Mouse (Mus musculus) adrenal gland, postnatal 14 days (tissue): ENCODE results near the gene Zfp12. TPM values are rescaled to one million over a fixed set of nuclear protein-coding genes. Genes with fewer than 3 reads are reported as not detected.
"Not testable (repeated sequence)": the region's sequence is repeated elsewhere in the genome, so short reads cannot be mapped to it uniquely, and the experiment has no call there.

Source experiments
- DNase-seq: peaks from one replicate; pipeline ENCODE4 v3.0.0; 2021; ENCODE audit warnings: mixed read lengths
- long read RNA-seq, 2 experiments: library from polyadenylated mRNA; stranded (forward); transcript quantifications; one replicate each; pipeline ENCODE4 v2.0.0; 2021
- total RNA-seq: library from RNA; stranded (reverse); gene quantifications from 2 replicates; pipeline ENCODE4 v1.2.3, GENCODE M21; 2021

Zfp12 gene
- 19.7 and 22.0 TPM in 2 replicates for total RNA-seq
- long read RNA-seq, experiment 1, full-length matches to known transcripts, result 9 of 13 reads
- long read RNA-seq, experiment 1, partial matches to known transcripts, result 0 of 13 reads
- long read RNA-seq, experiment 1, other reads (novel, unspliced or antisense), result 4 of 13 reads
- long read RNA-seq, experiment 2, full-length matches to known transcripts, result 7 of 8 reads
- long read RNA-seq, experiment 2, partial matches to known transcripts, result 0 of 8 reads
- long read RNA-seq, experiment 2, other reads (novel, unspliced or antisense), result 1 of 8 reads

DNA sequence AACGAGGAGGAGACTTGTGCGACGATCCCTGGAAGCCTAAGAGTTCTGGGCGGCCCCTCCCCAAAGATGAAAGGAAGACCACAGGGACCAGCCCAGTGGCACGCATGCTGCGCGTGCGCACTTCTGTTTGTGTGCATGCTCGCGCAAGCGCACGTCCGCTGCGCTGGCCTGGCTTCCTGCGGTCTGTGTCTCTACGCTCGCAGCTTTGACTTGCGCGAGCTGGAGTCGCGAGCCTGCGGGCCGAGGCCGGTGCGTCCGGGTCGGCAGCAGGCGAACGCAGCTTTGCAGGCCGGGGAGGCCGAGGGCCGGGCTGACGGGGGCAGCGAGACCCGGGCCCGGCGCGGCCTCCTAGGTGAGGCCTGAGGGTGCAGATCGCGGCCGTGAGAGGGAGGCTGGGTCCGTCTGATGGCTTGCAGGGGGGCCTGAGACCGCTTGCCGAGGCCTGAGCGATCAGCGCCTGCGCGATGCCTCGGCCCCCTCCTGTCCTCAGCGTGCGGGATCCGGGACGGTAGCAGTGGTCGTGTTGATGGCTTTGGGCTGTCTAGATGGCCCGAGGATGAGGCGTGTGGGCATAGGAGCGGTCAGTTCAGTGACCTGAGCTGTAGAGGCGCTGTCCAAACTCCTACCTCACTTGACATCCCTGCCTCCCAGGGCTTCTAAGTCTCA lies at the start of gene Zfp12:
Zfp12 (plus strand) TSS at position 136 of the 666 bp plus-strand sequence.
- DNase-seq, result peak; percentile 95

DNA sequence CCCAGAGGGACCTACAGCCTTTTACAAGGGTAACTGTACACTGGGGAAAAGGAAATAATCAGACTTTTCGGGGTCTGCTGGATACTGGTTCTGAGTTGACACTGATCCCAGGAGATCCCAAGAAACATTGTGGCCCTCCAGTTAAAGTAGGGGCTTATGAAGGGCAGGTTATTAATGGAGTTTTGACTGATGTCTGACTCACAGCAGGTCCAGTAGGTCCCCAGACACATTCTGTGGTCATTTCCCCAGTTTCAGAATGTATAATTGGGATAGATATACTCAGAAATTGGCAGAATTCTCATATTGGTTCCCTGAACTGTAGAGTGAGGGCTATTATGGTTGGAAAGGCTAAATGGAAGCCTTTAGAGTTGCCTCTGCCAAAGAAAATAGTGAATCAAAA lies 46.9 kb upstream of the Zfp12 start:
- DNase-seq, result not testable (repeated sequence)

DNA sequence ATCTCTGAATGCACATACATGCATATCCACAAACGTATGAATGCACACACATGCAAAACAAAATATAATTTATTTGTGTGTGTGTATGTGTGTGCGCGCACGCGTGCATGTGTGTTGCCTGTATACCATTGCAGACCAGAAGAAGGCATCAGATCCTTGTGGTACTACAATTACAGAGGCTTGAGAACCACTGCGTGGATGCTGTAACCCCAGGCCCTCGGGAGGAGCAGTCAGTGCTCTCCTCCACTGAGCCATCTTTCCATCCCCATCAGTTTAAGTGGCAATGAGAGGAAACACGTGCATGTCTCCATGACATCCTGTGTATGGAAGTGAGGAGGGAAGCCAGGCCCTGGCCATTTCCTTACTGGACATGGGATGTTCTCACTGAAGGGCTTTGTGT lies 42.2 kb upstream of the Zfp12 start:
- no peak for DNase-seq

DNA sequence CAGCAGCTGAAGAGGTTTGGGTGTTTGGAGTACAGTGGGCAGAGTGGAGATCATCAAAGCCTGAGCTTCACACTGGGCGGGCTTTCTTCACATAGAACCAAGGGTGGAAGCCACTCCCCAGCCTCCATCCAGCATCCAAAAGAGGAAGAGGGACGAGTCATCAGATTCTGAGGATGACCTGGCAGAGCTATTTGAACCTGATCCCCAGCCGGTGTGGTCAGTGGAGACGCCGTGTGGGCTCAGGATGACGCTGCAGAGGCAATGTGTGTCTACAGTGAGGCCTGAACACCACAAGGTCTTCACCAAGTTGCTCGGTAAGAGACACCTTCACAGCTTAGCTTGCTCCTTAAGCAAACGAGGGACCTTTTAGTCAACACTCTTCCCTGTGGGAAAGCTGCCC lies 40.2 kb upstream of the Zfp12 start:
- not testable (repeated sequence) for DNase-seq

DNA sequence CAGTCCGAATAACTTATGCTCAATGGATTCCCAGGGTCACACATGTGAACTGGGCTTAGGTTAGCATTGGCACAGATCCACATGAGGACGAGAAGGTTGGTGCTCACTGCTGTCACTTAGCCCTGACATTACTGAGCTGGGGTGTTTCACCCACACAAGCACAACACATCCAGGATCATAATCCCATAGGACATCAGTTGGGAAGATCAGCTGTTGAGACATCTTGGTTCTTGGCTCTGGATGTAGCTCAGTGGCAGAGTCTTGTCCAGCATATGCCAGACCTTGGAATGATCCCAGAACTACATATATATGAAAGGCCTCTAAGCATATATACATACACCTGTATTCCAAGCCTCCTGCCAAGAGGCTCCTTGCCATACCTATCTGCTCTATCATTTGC lies 39.8 kb upstream of the Zfp12 start:
- DNase-seq, result no peak

DNA sequence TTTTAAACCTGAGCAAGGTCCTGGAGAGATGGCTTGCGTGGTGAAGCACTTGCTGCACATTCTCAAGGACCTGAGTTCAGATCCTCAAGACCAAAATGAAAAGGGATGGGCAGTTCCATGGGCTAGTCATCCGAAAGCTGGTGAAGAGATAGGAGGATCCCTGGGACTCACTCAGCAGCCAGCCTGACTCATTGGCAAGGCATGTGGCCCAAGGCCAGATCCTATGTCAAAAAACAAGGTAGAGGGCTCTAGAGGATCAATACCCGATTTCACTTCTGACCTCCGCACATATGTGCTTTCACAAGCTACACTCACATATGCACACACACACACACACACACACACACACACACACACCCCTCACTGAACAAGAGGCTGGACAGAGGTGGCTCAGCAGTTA lies 38.5 kb upstream of the Zfp12 start:
- peak; percentile 25 for DNase-seq

DNA sequence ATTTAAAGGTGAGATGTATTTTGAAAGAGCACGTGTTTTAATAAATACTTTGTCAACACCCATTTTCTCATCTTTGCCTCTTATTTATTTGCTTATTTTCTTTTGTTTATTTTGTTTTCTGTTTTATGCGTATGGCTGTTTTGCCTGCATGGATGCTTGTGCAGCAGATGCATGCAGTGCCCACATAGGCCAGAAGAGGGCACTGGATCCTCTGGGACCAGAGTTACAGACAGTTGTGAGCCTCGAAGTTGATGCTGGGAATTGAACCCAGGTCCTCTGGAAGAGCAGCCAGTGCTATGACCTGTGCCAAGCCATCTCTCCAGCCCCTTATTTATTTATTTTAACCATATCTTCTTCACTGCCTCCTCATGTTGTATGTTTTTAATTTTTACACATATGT lies 29.9 kb upstream of the Zfp12 start:
- DNase-seq, result no peak

DNA sequence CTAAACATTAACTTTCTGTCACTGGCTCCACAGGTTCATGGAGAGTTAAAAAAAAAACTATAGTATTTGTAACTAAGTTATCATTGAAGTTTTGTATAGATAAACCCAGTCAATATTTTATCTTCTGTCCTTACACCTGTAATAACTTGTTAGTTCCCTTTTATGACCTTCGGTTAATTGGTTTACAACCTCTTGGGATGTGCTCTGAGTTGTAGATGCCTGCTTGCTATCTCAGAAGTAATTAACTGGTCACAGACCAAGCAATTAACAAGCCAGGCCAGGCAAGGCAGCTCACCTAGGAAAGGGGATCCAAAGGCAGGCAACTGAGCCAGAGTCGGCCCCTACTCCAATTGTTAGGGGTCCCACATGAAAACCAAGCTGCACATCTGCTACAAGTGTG lies 21.1 kb upstream of the Zfp12 start:
- no peak for DNase-seq

DNA sequence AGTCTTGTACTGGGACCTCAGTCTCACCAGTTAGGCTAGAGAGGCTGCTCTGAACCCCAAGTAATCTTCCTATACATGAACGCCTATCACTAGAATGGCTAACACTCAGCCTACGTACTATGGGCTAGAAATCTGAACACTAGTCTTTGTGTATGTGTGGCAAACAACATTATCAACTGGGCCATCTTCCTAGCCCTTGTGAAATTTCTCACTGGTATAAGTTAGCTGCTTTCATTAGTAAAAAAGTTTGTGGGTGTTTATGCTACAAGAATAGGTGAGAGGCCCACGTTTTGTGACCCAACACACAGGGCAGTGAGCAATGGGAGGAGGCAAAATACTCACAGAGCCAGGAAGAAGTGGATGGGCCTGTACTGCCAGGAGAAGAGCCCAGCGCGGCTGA lies 14.0 kb upstream of the Zfp12 start:
- no peak for DNase-seq

DNA sequence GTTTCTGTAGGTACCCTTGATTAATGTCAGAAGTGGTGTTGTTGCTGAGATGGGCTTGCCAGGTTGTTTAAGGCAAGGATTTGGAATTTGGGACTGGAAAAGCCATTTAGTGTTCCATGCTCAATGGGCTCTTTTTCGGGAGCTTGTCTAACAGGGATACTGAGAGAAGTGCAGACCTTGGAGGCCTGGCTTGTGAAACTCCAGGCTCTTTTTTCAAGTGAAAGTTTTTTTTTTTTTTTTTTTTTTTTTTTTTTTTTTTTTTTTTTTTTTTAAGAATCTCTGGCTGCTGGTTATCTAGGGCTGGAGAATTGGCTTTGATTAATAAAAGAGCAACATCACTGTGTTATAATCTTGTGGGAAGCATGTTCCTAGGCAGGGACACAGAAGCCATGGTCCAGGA lies 12.7 kb upstream of the Zfp12 start:
- DNase-seq, result no peak

DNA sequence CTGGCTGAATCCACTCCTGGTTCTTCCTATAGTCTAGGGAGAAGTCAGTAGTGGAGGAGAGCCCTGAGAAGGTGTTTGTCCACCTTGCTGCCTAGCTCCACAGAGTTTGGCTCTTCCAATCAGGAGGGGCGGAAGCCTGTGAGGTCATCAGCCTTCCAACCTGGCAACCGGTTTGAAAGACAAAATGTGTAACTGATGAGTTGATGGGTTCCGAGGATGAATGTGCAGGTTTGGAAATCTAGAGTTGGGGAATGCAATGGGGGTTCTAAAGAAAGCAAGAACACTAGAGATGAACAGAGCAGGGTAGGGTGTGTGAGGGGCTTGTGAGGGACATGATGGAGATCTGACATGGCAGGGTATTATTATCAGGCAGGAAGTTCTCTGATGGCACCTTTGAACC lies 8.2 kb upstream of the Zfp12 start, which contains the start of gene Spdye4a:
Spdye4a (minus strand) TSS at position 101 of the 400 bp plus-strand sequence.
- no peak for DNase-seq

DNA sequence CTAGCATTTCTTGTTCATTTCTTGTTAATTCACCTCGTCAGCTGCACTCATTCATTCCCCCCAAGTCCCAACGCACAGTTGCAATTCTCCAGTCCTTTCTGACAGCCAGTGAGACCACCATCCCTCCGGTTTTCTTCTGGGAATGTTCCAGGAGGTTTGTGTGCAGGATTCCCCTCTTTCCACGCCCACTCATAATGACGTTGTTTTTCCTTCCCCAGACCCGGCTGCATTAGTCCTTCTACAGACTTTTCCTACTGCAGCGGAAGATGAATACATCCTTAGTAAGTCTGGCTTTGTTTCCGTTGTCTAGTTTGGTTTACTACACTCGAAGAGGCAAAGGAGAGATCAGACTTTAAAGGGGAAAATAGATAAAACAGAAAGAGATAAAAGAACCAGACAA lies 1.1 kb downstream of the Zfp12 start:
- DNase-seq, result no peak

DNA sequence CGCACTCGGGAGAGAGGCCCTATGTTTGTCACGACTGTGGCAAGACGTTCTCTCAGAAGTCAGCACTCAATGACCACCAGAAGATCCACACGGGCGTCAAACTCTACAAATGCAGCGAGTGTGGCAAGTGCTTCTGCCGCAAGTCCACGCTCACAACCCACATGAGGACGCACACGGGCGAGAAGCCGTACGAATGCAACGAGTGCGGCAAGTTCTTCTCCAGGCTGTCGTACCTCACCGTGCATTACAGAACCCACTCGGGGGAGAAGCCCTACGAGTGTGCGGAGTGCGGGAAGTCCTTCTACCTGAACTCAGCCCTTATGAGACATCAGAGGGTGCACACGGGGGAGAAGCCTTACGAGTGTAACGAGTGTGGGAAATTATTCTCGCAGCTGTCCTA lies 10.0 kb downstream of the Zfp12 start:
- no peak for DNase-seq

DNA sequence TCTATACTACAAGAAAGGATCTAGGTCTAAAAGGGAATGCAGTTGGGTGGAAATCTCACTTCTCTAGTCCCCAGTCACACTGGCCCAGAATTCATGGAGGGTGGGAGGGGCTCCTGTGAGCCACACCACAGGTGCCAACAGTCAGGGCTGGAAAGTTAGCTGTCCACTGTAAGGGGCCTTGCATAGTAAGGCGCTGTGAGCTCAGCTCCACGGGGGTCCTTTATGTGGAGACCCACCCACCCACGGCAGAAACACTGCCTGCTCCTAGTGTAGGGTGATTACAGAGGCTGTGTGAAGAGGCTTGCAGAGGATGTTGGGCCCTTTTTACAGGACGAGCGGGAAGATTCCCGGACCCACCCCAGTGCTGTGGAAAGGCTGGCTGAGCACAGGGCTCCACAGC lies 17.1 kb downstream of the Zfp12 start:
- DNase-seq, result no peak

DNA sequence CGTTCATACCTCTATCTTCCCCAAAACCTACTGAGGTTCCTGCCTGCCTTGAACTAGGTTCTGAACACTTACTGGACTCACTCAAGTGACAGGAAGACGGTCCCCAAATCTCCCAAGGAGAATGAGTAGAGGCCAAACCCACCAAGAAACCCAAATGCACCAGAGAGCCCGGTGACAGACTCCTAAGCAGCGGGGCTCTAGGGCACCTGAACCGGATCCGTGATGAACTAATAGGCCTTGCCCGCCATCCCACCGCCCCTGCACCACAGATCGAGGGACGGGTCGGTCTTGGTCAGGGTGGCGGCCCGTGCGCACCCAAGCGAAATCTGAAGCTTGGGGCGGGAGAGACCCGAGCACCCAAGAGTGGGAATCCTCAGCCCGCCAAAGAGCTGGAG lies 17.8 kb downstream of the Zfp12 start:
- DNase-seq, result no peak

DNA sequence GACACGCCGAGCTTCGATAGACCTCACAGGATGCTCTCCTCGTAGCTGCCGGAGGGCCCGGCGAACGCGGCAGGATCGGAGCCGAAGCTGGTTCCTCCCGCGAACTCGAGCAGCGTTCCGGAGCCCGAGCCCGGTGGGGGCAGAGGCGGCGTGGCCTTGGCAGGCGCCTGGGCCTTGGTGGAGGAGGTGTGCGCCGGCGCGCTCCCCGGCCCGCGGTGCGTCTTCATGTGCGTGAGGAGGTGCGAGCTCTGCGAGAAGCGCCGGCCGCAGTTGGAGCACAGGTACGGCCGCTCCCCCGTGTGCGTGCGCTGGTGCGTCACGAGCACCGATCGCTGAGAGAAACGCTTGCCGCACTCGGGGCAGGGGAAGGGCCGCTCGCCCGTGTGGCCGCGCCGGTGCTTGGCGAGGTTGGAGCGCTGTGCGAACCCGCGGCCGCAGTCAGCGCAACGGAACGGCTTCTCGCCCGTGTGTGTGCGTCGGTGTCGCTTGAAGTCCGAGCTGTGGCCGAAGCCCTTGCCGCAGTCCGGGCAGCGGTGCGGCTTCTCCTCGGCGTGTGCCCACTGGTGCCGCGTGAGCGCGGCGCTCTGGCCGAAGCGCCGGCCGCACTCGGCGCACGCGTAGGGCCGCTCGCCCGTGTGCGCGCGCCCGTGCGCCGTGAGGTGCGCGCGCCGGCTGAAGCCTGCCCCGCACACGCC lies 18.4 kb downstream of the Zfp12 start:
- DNase-seq, result peak; percentile 35

DNA sequence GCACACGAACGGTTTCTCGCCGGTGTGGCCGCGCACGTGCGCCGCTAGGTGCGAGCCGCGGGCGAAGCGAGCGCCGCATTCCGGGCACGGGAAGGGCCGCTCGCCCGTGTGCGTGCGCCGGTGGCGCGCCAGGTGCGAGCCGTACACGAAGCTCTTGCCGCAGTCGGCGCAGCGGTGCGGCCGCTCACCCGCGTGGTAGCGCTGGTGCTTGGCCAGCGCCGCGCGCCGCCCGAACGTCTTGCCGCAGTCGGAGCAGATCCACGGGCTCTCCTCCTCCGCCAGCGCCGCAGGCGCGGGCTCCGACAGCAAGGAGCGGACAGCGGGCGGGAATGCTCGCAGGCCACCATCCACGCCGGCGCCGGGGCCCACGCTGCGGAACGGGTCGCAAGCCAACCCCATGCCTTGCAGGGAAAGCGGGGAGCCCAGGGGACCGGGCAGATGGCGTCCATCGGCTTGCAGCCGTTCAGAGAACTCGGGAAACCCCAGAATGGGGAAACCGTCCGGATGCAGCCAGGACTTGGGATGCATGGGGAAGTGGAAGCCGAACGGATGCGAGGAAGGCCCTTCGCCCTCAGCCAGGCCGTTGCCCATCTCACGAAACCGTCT lies 19.0 kb downstream of the Zfp12 start:
- DNase-seq, result no peak

DNA sequence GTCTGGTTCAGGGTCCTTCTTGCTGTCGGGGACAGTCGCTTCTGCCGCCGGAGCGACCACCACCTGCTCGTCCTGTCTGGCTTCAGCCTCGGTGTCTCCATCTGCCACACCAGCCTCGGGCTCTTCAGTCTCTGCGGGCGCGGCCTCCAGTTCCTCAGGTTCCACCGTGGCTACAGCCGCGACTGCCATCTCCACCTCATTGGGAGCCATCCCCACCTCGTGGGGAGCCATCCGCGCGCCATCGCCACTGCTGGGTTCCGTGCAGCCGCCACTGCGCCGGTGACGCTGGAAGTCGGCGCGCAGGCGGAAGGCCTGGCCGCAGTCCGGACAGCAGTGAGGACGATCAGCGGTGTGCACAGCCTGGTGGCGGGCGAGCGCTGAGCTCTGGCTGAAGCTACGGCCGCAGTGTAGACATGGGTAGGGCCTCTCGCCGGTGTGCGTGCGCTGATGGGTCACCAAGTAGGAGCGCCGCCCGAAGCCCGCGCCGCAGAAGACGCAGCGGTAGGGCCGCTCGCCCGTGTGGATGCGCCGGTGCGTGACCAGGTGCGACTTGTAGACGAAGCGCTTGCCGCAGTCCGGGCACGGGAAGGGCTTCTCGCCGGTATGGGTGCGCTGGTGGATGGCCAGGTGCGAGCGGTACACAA lies 19.6 kb downstream of the Zfp12 start:
- no peak for DNase-seq

DNA sequence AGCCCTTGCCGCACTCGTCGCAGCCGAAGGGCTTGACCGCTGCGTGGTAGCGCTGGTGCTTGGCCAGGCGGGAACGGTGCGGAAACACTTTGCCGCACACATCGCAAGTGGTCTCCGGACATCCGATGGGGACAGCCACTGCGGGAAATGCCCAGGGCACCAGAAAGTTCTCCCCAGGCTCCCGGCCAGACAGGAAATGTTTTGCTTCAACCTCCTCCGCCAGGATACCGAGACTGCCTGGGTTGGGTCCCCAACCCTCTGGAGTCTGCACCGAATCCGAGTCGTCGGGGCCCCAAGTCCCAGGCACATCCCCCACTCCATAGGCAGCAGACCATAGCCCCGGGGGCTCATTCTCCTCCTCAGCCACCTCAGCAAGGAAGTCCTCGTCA lies 20.2 kb downstream of the Zfp12 start:
- no peak for DNase-seq

DNA sequence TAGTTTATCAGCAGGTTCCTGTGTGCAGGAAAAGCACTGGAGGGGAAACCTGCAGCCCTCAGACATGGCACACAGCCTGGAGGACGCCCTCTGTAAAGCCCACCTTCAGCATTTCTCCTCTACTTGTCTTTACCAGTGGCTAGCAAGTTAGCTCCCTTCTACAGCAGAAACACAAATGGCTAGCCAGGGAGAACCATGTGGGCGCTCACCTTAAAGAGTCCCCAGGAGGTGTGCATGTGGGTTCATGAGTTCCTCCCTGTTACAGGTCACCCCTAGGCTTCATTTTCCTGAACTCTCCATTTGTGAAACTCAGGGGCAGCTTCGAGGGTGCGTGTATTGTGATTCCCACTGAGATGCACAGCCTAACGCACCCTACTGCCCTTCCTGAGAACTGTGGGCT lies 20.8 kb downstream of the Zfp12 start:
- DNase-seq, result no peak

DNA sequence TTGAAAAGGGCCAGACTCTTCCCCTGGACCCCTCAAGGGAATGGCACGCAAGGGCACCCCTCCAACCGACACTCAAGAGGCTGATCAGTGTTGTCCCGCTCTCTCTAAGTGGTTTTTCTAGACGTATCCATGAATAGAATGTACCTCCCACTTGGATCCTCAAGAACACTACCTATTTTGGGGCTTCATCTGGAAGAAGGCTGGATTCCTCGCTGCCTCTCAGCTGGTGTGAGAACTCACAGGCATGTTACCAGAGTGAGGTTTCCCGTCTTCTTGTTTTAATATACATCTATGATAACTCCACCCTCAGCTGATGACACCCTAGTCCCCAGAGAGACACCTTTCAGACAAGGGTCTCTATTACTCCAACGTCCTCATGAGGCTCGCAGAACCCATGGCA lies 26.7 kb downstream of the Zfp12 start:
- DNase-seq, result no peak

DNA sequence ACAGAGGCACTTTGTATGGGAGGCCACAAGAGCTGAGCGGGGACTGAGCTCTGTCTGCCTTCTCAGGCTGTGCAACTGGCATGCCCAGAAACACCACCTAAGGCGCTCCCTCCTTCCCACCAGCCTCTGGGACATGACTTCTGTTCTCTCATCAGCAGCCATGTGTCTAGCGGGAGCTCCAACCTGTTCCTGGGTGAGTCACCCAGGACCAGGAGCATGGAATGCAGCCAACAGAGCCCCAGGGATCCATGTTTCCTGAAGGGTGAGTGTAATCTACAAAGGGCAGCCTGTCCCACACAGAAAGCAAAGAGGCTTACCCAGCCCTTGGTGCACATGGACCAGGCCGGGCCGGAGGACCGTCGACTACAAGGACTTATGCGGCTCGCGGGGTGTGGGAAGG lies 29.7 kb downstream of the Zfp12 start:
- DNase-seq, result peak; percentile 72

DNA sequence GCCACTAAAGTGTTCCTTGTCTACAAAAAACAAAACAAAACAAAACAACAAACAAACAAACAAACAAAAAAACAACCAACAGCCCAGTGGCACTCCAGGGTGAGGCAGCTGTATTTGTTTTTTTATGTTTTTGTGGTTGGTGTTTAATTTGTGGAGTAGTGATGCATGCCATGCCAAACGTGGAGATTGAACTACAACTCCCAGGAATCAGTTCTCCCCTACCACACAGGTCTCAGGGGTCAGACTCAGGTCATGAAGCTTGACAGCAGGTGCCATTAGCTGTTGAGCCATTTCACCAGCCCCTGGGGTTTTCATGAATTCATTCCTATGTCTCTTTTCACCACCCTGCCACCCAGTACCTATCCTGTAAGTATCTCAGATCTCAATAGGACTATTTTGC lies 30.4 kb downstream of the Zfp12 start:
- no peak for DNase-seq
